Mouse (Mus musculus) spleen, postnatal 10 days (tissue): ENCODE measurements around the gene Arhgap6.
"Not testable (repeated sequence)": the region's sequence is repeated elsewhere in the genome, so short reads cannot be mapped to it uniquely, and the experiment has no call there.

Experiments used
- DNase-seq, 2 experiments: peaks; one replicate each; pipeline ENCODE4 v3.0.0; 2021 to 2022; ENCODE audit warnings: low spot score in 2 of 2

Arhgap6 gene

GRCm38 (mm10) chrX:169308559-169308958 lies 513.7 kb downstream of the Arhgap6 start:
- no peak for DNase-seq

- DNase-seq: no peak
Observed at GRCm38 (mm10) chrX:169319066-169319760, 524.3 kb downstream of the Arhgap6 start.

- peak; percentile 76 to 88 for DNase-seq
Observed at GRCm38 (mm10) chrX:169319945-169320667, 525.2 kb downstream of the Arhgap6 start, which contains the start of gene Hccs. Hccs (minus strand) TSS chrX:169320372.

GRCm38 (mm10) chrX:169320668-169321005 lies 525.7 kb downstream of the Arhgap6 start:
- not testable (repeated sequence) for DNase-seq

GRCm38 (mm10) chrX:169325929-169326595 lies 531.2 kb downstream of the Arhgap6 start:
- no peak for DNase-seq

DNA sequence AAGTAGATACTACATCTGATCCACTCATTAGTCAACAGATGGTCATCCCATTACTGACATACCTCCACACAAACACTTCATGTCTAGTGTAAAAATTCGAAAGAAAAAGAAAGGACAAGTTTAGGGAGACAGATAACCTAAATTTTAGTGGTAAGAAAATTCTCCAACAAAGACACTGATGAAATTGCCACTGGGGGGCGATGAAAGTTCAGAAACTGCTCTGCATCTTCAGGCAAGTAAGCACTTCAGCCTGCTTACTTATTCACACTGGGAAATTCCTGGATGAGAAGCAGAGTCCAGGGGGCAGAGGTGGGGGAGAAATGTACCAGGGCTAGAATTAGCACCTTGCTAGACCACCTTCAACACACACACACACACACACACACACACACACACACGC lies 537.4 kb downstream of the Arhgap6 start:
- peak in 1 of 2 experiments; percentile 28 for DNase-seq

GRCm38 (mm10) chrX:169337559-169337958 lies 542.7 kb downstream of the Arhgap6 start:
- no peak for DNase-seq

DNA sequence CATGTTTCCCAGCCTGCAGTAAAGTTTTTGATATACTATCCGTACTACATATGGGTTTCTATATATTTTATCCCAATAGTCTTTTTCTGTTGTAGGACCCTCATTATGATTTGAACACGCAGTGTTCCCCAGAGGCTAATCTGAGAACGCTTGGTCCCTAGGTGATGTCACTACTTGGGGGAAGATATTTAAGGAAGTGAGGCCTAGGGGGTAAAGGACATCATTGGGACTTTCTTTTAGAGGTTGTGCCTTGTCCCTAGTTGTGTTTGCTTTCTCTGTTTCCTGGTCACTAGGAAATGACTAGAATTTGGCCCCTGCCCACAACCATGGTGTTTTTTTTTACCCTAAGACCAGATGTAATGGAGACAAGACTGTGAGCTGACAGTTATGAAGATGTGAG lies 543.3 kb downstream of the Arhgap6 start:
- DNase-seq: no peak
